Mouse (Mus musculus): Measurements from ENCODE around the gene Arhgap10. TPM values are rescaled to one million over a fixed set of nuclear protein-coding genes. Genes with fewer than 3 reads are reported as not detected.

The Arhgap10 gene
- polyA plus RNA-seq, 1 experiment from 2014 or later: 5.7 TPM

- H3K4me1 ChIP-seq: peaks cover 6% of the 10 kb centered on the region
These were observed 136.9 kb downstream of the Arhgap10 start for GRCm38 (mm10) chr8:77380844-77381243.

GRCm38 (mm10) chr8:77379300-77379699, 138.5 kb downstream of the Arhgap10 start:
- Histone ChIP-seq H3K4me2 (no peak overlapping the region), H3K4me1 (peaks cover 6% of the 10 kb centered on the region), H3K9ac (replicated peaks) (no peak overlapping the region), H3K4me3 (replicated peaks) (no peak overlapping the region), H3K36me3 (no peaks in the 10 kb centered on the region), H3K9me3 (replicated peaks) (no peaks in the 10 kb centered on the region), H3K27ac (replicated peaks) (no peak overlapping the region), H3K27me3 (replicated peaks) (no peaks in the 10 kb centered on the region)
- WGBS: 63% methylated on average over 11 of the region's 11 CpGs
- no peak for ATAC-seq (ENCODE audit: low FRiP score)

More at GRCm38 (mm10) chr8:77380844-77381243, 136.9 kb downstream of the Arhgap10 start:
- no peaks in the 10 kb centered on the region for H3K36me3 ChIP-seq
- H3K4me3 ChIP-seq (replicated peaks): no peak overlapping the region
- no peak overlapping the region for H3K27ac ChIP-seq (replicated peaks)
- WGBS: 79% methylated on average over 6 of the region's 6 CpGs
- H3K9me3 ChIP-seq (replicated peaks): no peaks in the 10 kb centered on the region
- no peak overlapping the region for H3K9ac ChIP-seq (replicated peaks)
- no peaks in the 10 kb centered on the region for H3K27me3 ChIP-seq (replicated peaks)
- no peak for ATAC-seq (ENCODE audit: low FRiP score)
- H3K4me2 ChIP-seq: no peak overlapping the region

- H3K4me3 ChIP-seq (replicated peaks): no peak overlapping the region
- H3K36me3 ChIP-seq: no peaks in the 10 kb centered on the region
- no peak for ATAC-seq (ENCODE audit: low FRiP score)
- no peak overlapping the region for H3K9ac ChIP-seq (replicated peaks)
- no peaks in the 10 kb centered on the region for H3K9me3 ChIP-seq (replicated peaks)
- WGBS: 41% methylated on average over 5 of the region's 5 CpGs
- H3K4me1 ChIP-seq: peaks cover 6% of the 10 kb centered on the region
- no peak overlapping the region for H3K27ac ChIP-seq (replicated peaks)
- H3K27me3 ChIP-seq (replicated peaks): no peaks in the 10 kb centered on the region
- H3K4me2 ChIP-seq: no peak overlapping the region
These were observed 141.3 kb downstream of the Arhgap10 start for GRCm38 (mm10) chr8:77376451-77376853.

- Histone ChIP-seq H3K27me3 (replicated peaks) (no peaks in the 10 kb centered on the region), H3K4me3 (replicated peaks) (no peak overlapping the region), H3K36me3 (no peaks in the 10 kb centered on the region), H3K9me3 (replicated peaks) (no peaks in the 10 kb centered on the region), H3K9ac (replicated peaks) (no peak overlapping the region), H3K27ac (replicated peaks) (no peak overlapping the region), H3K4me2 (no peak overlapping the region), H3K4me1 (peaks cover 6% of the 10 kb centered on the region)
- 94% methylated on average over 2 of the region's 2 CpGs for WGBS
- ATAC-seq (ENCODE audit: low FRiP score): no peak
These were observed 141.8 kb downstream of the Arhgap10 start for GRCm38 (mm10) chr8:77375999-77376398.

DNA sequence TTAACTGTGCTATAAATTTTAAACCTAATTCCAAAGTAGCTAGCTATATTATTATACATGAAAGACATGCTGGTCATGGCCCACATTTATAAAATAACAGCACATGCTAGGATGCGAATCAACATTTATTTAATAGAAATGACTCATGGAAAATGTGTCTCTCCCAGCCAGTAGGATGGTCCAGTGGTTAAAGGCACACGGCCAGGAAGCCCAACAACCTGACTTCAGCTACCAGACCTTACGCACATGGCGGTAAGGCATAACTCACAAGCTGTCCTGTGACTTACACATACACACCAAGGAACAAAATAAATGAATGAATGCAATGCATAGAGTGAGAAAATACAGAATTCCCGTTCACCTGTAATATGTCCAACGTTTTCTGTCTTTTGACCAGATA, 146.7 kb downstream of the Arhgap10 start:
- Histone ChIP-seq H3K36me3 (no peaks in the 10 kb centered on the region), H3K27ac (replicated peaks) (no peak overlapping the region), H3K27me3 (replicated peaks) (no peaks in the 10 kb centered on the region), H3K9me3 (replicated peaks) (no peaks in the 10 kb centered on the region), H3K9ac (replicated peaks) (no peak overlapping the region), H3K4me2 (no peak overlapping the region), H3K4me3 (replicated peaks) (no peak overlapping the region), H3K4me1 (peaks cover 5% of the 10 kb centered on the region)
- 93% methylated on average over 6 of the region's 6 CpGs for WGBS
- ATAC-seq (ENCODE audit: low FRiP score): no peak

- no peaks in the 10 kb centered on the region for H3K27me3 ChIP-seq (replicated peaks)
- no peak overlapping the region for H3K4me3 ChIP-seq (replicated peaks)
- H3K9ac ChIP-seq (replicated peaks): no peak overlapping the region
- H3K9me3 ChIP-seq (replicated peaks): no peaks in the 10 kb centered on the region
- no peaks in the 10 kb centered on the region for H3K36me3 ChIP-seq
- no peak overlapping the region for H3K4me2 ChIP-seq
- H3K27ac ChIP-seq (replicated peaks): no peak overlapping the region
- ATAC-seq (ENCODE audit: low FRiP score): no peak
- H3K4me1 ChIP-seq: peaks cover 5% of the 10 kb centered on the region
- 21% methylated on average over 2 of the region's 2 CpGs for WGBS
These were observed 147.4 kb downstream of the Arhgap10 start for GRCm38 (mm10) chr8:77370308-77370707.

GRCm38 (mm10) chr8:77369671-77370070, 148.1 kb downstream of the Arhgap10 start:
- Histone ChIP-seq H3K36me3 (no peaks in the 10 kb centered on the region), H3K27me3 (replicated peaks) (no peaks in the 10 kb centered on the region), H3K4me1 (peaks cover 5% of the 10 kb centered on the region), H3K27ac (replicated peaks) (no peak overlapping the region), H3K4me2 (no peak overlapping the region), H3K4me3 (replicated peaks) (no peak overlapping the region), H3K9ac (replicated peaks) (no peak overlapping the region), H3K9me3 (replicated peaks) (no peaks in the 10 kb centered on the region)
- 87% methylated on average over 7 of the region's 7 CpGs for whole genome bisulfite sequencing
- ATAC-seq (ENCODE audit: low FRiP score): no peak

- H3K4me1 ChIP-seq: peaks cover 5% of the 10 kb centered on the region
- no peak overlapping the region for H3K4me2 ChIP-seq
- no peaks in the 10 kb centered on the region for H3K9me3 ChIP-seq (replicated peaks)
- H3K36me3 ChIP-seq: no peaks in the 10 kb centered on the region
- no peaks in the 10 kb centered on the region for H3K27me3 ChIP-seq (replicated peaks)
- no peak overlapping the region for H3K9ac ChIP-seq (replicated peaks)
- WGBS: 65% methylated on average over 3 of the region's 3 CpGs
- H3K27ac ChIP-seq (replicated peaks): no peak overlapping the region
- H3K4me3 ChIP-seq (replicated peaks): no peak overlapping the region
- no peak for ATAC-seq (ENCODE audit: low FRiP score)
These were observed 150.7 kb downstream of the Arhgap10 start for GRCm38 (mm10) chr8:77367091-77367490.

GRCm38 (mm10) chr8:77366446-77366845, 151.3 kb downstream of the Arhgap10 start:
- H3K4me1 ChIP-seq: peaks cover 5% of the 10 kb centered on the region
- no peaks in the 10 kb centered on the region for H3K36me3 ChIP-seq
- 77% methylated on average over 4 of the region's 4 CpGs for WGBS
- ATAC-seq (ENCODE audit: low FRiP score): no peak
- H3K9ac ChIP-seq (replicated peaks): no peak overlapping the region
- no peaks in the 10 kb centered on the region for H3K9me3 ChIP-seq (replicated peaks)
- no peak overlapping the region for H3K27ac ChIP-seq (replicated peaks)
- H3K27me3 ChIP-seq (replicated peaks): no peaks in the 10 kb centered on the region
- no peak overlapping the region for H3K4me2 ChIP-seq
- H3K4me3 ChIP-seq (replicated peaks): no peak overlapping the region

GRCm38 (mm10) chr8:77365990-77366389, 151.8 kb downstream of the Arhgap10 start:
- H3K4me1 ChIP-seq: peaks cover 5% of the 10 kb centered on the region
- H3K9me3 ChIP-seq (replicated peaks): no peaks in the 10 kb centered on the region
- H3K9ac ChIP-seq (replicated peaks): no peak overlapping the region
- no peaks in the 10 kb centered on the region for H3K27me3 ChIP-seq (replicated peaks)
- ATAC-seq (ENCODE audit: low FRiP score): no peak
- no peaks in the 10 kb centered on the region for H3K36me3 ChIP-seq
- 84% methylated on average over 6 of the region's 6 CpGs for WGBS
- H3K27ac ChIP-seq (replicated peaks): no peak overlapping the region
- H3K4me2 ChIP-seq: no peak overlapping the region
- H3K4me3 ChIP-seq (replicated peaks): no peak overlapping the region

DNA sequence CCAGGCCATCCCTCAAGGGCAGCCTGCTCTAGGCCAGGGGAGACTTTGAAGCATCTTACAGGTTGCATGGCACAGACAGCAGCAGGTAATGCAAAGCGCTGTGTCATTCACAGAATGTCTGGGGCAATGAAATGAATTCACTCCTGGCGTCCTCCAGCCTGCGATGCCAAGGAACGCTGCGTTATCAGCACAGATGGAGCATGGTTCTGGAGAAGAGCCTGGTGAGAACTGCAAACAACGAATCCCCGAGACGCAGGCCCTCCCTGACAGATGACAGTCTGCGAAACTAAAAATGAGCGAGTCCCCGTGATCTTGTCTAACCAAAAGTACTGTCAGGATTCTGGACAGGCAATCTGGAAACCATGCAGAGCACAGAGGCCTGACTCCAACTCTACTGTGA, 153.3 kb downstream of the Arhgap10 start:
- no peak overlapping the region for H3K27ac ChIP-seq (replicated peaks)
- no peak overlapping the region for H3K4me2 ChIP-seq
- H3K27me3 ChIP-seq (replicated peaks): no peaks in the 10 kb centered on the region
- H3K4me1 ChIP-seq: no peaks in the 10 kb centered on the region
- no peak overlapping the region for H3K9ac ChIP-seq (replicated peaks)
- ATAC-seq (ENCODE audit: low FRiP score): no peak
- no peaks in the 10 kb centered on the region for H3K9me3 ChIP-seq (replicated peaks)
- no peaks in the 10 kb centered on the region for H3K36me3 ChIP-seq
- H3K4me3 ChIP-seq (replicated peaks): no peak overlapping the region
- 92% methylated on average over 11 of the region's 11 CpGs for whole genome bisulfite sequencing

- Histone ChIP-seq H3K4me1 (no peaks in the 10 kb centered on the region), H3K9ac (replicated peaks) (no peak overlapping the region), H3K27me3 (replicated peaks) (no peaks in the 10 kb centered on the region), H3K4me2 (no peak overlapping the region), H3K4me3 (replicated peaks) (no peak overlapping the region), H3K9me3 (replicated peaks) (no peaks in the 10 kb centered on the region), H3K27ac (replicated peaks) (no peak overlapping the region), H3K36me3 (no peaks in the 10 kb centered on the region)
- ATAC-seq (ENCODE audit: low FRiP score): no peak
- WGBS: 63% methylated on average over 5 of the region's 5 CpGs
These were observed 156.9 kb downstream of the Arhgap10 start for GRCm38 (mm10) chr8:77360853-77361252.

DNA sequence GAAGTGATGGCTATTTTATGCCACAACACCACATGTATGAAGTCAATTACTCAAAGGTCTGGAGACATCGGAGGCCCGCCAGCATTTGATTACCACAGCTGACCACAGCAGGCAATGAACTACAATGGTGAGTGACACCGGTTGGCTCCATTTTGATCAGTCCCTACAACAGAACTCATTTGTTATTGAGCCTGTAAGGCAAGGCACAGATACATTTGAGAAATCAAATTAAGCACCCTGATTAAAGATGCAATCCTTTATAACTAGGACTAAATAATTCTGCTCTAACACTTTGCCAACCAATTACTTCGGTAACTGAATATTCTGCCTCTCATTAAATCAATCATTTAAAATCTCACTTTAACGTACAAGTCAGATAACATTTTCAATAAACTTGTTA, 157.3 kb downstream of the Arhgap10 start:
- H3K27me3 ChIP-seq (replicated peaks): no peaks in the 10 kb centered on the region
- 79% methylated on average over 5 of the region's 5 CpGs for WGBS
- no peak overlapping the region for H3K4me2 ChIP-seq
- no peaks in the 10 kb centered on the region for H3K9me3 ChIP-seq (replicated peaks)
- no peak overlapping the region for H3K27ac ChIP-seq (replicated peaks)
- ATAC-seq (ENCODE audit: low FRiP score): no peak
- no peak overlapping the region for H3K9ac ChIP-seq (replicated peaks)
- H3K36me3 ChIP-seq: no peaks in the 10 kb centered on the region
- no peak overlapping the region for H3K4me3 ChIP-seq (replicated peaks)
- no peaks in the 10 kb centered on the region for H3K4me1 ChIP-seq

Data from neural tube, embryonic 15.5 days (tissue).